Mouse (Mus musculus) midbrain, embryonic 13.5 days (tissue): ENCODE results near the gene Slc4a5. TPM values are rescaled to one million over a fixed set of nuclear protein-coding genes. Genes with fewer than 3 reads are reported as not detected.
A peak's percentile ranks its signal among the peaks of the same experiment; 100 is the strongest.

ENCODE experiments used
- ATAC-seq: fragments of 200-750 bp; cut with Nextera tagmentation; 2 replicates; pipeline ENCODE4 v1.8.0; 2017; ENCODE audit warnings: mild to moderate bottlenecking, moderate TSS enrichment, moderate library complexity
- H3K27ac ChIP-seq: fragments of 300-500 bp; sonication (generic); 2 replicates; pipeline ENCODE4 v1.5.1; 2015; ENCODE audit warnings: inconsistent platforms, mild to moderate bottlenecking, moderate library complexity
- H3K27me3 ChIP-seq: fragments of 300-500 bp; sonication (generic); 2 replicates; pipeline ENCODE4 v1.6.1; 2015; ENCODE audit warnings: mild to moderate bottlenecking, inconsistent platforms
- H3K36me3 ChIP-seq: fragments of 300-500 bp; sonication (generic); 2 replicates; pipeline ENCODE4 v1.6.1; 2015; ENCODE audit warnings: mild to moderate bottlenecking, inconsistent platforms
- H3K4me1 ChIP-seq: fragments of 300-500 bp; sonication (generic); replicated peaks from 2 replicates; pipeline ENCODE4 v1.6.1; 2015; ENCODE audit warnings: inconsistent platforms
- H3K4me2 ChIP-seq: fragments of 300-500 bp; sonication (generic); replicated peaks from 2 replicates; pipeline ENCODE4 v1.6.1; 2015; ENCODE audit warnings: moderate library complexity, mild to moderate bottlenecking, inconsistent platforms
- H3K4me3 ChIP-seq: fragments of 300-500 bp; sonication (generic); replicated peaks from 2 replicates; pipeline ENCODE4 v1.5.1; 2015; ENCODE audit warnings: mild to moderate bottlenecking, inconsistent platforms
- H3K9ac ChIP-seq: fragments of 300-500 bp; sonication (generic); replicated peaks from 2 replicates; pipeline ENCODE4 v1.6.1; 2015; ENCODE audit warnings: mild to moderate bottlenecking, inconsistent platforms
- H3K9me3 ChIP-seq: fragments of 300-500 bp; sonication (generic); 2 replicates; pipeline ENCODE4 v1.6.1; 2016; ENCODE audit warnings: mild to moderate bottlenecking, inconsistent platforms
- WGBS: fragments of 180-500 bp; shearing (Covaris S2); methylation state at CpG from one replicate; pipeline ENCODE4 v1.1.7; 2015; 5-methylcytosine and 5-hydroxymethylcytosine counted together
- polyA plus RNA-seq: library from polyadenylated mRNA; unstranded; fragments of >200 nt; fragmentation: Nextera tagmentation; extraction: Ambion mirVana; gene quantifications from 2 replicates; pipeline ENCODE4 v1.2.1, GENCODE M21; 2015

The Slc4a5 gene
- polyA plus RNA-seq, 1 experiment from 2014 or later: 0.48 TPM

DNA sequence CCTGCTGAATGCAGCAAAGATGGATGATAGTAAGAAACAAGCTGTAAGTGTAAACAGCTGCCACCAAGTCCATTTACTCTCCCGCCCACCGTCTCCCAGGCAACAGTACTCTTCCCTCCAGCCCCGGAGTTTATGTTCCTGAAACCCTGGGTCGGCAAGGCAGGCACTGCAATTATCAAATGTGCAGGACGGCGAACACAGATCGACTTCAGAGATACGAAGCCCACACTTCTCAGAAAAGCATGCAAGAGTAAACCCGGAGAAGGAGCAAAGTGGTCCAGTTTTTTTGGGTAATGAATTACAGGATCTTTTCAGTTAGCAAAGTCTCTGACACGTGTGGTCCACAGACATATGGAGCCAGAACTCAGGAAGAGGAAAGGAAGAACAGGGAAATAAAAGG lies 96.4 kb downstream of the Slc4a5 start:
- peak overlapping the region; percentile 40 for H3K9ac ChIP-seq
- 9% methylated on average over 10 of the region's 10 CpGs for WGBS
- no peak overlapping the region for H3K27ac ChIP-seq
- peaks cover 20% of the 10 kb centered on the region for H3K4me1 ChIP-seq
- H3K9me3 ChIP-seq: no peaks in the 10 kb centered on the region
- peaks cover 19% of the 10 kb centered on the region for H3K36me3 ChIP-seq
- no peak for ATAC-seq
- peak overlapping the region; percentile 71 for H3K4me2 ChIP-seq
- peak overlapping the region; percentile 92 for H3K4me3 ChIP-seq
- H3K27me3 ChIP-seq: no peaks in the 10 kb centered on the region

DNA sequence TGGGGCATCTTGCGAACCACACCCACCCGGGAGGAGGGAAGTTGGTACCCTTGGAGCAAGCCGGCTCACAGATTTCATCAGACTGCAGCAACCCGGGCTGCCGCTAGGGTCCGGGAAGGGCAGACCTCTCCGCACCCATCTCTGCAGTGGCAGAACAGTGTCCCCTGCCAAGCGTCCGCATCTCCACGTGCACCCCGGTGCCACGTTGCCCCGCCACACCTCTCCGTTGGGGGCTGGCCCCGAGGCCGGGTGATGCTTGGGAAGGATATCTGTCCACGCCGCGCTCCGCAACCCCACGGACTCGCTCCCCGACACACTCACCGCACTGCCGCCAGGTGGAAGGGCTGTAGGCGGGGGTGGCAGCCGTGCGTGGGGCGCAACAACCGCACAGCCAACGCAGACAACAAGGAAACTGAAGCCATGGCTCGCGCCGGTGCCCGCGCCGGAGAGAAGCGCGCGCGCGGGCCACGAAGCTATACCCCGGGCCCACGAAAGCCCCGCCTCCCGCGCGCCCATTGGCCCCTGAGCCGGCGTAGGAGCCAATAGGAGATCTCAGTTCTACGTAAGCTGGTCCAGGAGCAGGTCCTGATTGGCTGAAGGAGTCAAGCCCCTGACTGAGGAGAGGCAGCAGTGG lies 97.6 kb downstream of the Slc4a5 start:
- Histone ChIP-seq H3K36me3 (peaks cover 8% of the 10 kb centered on the region), H3K4me1 (peaks cover 20% of the 10 kb centered on the region), H3K4me3 (peak overlapping the region; percentile 92), H3K9ac (peak overlapping the region; percentile 92), H3K27ac (peak overlapping the region; percentile 78), H3K27me3 (no peaks in the 10 kb centered on the region), H3K4me2 (peak overlapping the region; percentile 71), H3K9me3 (no peaks in the 10 kb centered on the region)
- peak; percentile 99 for ATAC-seq
- under 1% methylated on average over 52 of the region's 52 CpGs for WGBS

DNA sequence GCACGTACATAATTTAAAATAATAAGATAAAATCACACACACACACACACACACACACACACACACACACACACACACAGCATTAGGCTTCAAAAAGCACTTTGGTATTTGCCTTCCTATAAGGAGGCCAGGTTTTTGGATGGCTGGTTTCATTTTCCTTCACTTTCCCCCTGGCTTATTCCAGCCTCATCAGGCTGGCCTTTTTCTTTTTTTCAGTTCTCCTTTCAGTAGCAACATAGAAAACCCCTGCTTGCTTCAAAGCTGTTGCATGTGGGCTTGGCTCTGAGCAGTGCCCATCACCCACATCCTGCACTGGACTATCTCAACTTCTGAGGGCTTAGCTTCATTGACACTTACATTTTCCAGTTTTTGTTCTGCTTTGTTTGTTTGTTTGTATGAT lies 102.3 kb downstream of the Slc4a5 start:
- Histone ChIP-seq H3K27me3 (no peaks in the 10 kb centered on the region), H3K9me3 (no peaks in the 10 kb centered on the region), H3K4me2 (no peak overlapping the region), H3K9ac (no peak overlapping the region), H3K4me1 (peaks cover 15% of the 10 kb centered on the region), H3K36me3 (no peaks in the 10 kb centered on the region), H3K4me3 (no peak overlapping the region), H3K27ac (no peak overlapping the region)
- 85% methylated on average over 1 of the region's 1 CpGs for WGBS
- ATAC-seq: no peak

DNA sequence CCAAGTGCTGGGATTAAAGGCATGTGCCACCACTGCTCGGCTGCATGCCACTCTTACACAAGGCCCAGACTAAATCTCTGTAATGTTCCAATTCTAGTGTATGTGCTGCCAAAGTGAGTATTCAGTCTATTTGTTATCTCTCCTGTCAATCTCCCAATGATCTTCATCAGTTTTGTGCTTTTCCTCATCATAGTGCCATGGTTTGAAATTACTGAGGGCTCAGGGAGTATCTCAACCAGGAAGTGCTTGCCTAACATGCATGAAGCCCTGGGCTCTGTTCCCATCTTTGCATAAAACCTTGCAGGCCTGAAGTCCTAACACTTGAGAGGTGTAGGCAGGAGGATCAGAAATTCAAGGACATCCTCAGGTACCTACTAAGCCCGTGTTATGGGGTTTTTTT lies 103.2 kb downstream of the Slc4a5 start:
- no peaks in the 10 kb centered on the region for H3K9me3 ChIP-seq
- H3K27ac ChIP-seq: no peak overlapping the region
- peaks cover 21% of the 10 kb centered on the region for H3K4me1 ChIP-seq
- H3K4me3 ChIP-seq: no peak overlapping the region
- no peaks in the 10 kb centered on the region for H3K36me3 ChIP-seq
- H3K9ac ChIP-seq: no peak overlapping the region
- H3K4me2 ChIP-seq: no peak overlapping the region
- 66% methylated on average over 2 of the region's 2 CpGs for WGBS
- H3K27me3 ChIP-seq: no peaks in the 10 kb centered on the region
- no peak for ATAC-seq

DNA sequence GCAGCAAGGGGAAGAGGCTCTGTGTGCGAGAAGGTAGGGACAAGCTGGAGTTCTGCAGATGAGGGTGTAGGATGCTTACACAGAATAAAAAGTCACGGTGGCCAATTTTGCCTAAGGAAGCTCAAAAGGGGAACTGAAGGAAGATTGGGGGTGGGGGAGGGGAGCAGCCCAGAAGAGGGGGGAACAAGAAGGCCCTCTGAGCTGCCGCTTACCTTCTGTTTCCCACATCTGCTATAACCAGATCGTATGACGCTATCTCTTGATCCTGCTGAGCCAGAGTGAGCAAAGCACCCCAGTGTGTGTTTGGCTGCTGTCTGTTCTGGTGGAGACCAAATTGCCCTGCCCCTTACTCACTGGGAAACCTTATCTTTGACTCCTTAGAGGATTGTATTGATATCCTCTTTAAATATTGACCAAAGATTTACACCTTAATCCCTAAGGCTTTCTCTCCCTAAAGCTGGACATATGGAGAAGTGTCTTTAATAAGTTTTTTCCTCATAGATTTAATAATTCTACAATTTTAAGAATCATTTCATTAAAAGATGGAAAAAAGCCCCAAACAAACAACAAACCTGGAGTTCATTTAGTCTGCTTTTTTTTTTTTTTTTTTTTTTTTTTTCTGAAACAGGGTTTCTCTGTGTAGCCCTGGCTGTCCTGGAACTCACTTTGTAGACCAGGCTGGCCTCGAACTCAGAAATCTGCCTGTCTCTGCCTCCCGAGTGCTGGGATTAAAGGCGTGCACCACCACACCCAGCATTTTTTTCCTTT lies 104.2 kb downstream of the Slc4a5 start:
- Histone ChIP-seq H3K4me3 (no peak overlapping the region), H3K27ac (no peak overlapping the region), H3K4me1 (peaks cover 22% of the 10 kb centered on the region), H3K9me3 (no peaks in the 10 kb centered on the region), H3K9ac (no peak overlapping the region), H3K4me2 (no peak overlapping the region), H3K36me3 (no peaks in the 10 kb centered on the region), H3K27me3 (no peaks in the 10 kb centered on the region)
- ATAC-seq: no peak
- 79% methylated on average over 8 of the region's 8 CpGs for WGBS

DNA sequence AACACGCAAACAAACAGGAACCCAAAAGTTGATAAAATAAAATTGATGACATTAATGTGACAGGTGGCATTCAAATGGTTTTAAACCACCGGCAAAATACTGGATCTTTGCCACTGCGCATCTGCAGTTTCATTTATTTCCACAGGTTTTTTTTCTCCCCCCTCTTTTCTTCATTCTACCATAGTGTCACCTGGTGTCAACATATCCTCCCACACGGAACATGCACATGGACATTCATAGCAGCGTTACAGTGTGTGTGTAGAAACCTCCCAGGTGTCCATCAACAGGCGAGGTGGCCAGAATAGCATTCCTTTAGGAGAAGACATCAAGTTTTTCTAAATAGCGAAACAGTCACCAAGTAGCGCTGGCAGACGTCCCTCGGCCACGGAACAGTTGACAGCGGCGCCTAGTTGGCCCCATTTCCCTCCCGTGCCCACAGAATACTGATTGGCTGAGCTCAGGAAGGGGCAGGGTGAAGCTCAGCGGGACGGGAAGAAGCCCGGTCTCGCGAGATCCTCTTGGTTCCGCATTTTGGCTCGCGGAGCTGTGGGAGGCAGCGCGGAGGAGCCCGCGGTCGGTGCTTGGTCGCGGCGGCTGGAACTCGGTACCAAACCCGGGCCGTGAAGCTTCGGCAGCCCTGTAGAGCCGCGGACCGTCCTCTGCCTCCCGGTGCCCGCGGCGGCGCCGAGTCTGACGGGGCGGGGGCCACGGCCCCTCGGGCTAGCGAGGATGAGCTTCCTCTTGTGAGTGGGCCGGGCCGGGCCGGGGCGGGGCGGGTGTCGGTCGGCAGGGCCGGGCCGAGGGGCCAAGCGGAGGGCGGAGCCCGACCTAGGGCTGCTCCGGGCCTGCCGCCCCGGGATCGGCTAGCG lies 106.1 kb downstream of the Slc4a5 start, which contains the start of the genes Mthfd2 and Mob1a:
Gene Mthfd2, minus strand, starts transcription at position 384 of the 869 bp plus-strand sequence.
Gene Mob1a, plus strand, starts transcription at position 492 of the 869 bp plus-strand sequence.
- Histone ChIP-seq H3K36me3 (peaks cover 10% of the 10 kb centered on the region), H3K9me3 (no peaks in the 10 kb centered on the region), H3K9ac (peak within 1 kb of the TSS; percentile 90), H3K4me2 (peak within 1 kb of the TSS; percentile 83), H3K27me3 (no peaks in the 10 kb centered on the region), H3K4me3 (peak within 1 kb of the TSS; percentile 76), H3K27ac (peak within 1 kb of the TSS; percentile 88), H3K4me1 (peaks cover 22% of the 10 kb centered on the region)
- ATAC-seq: peak; percentile 99
- WGBS: 2% methylated on average over 59 of the region's 65 CpGs

- peak overlapping the region; percentile 88 for H3K27ac ChIP-seq
- no peaks in the 10 kb centered on the region for H3K27me3 ChIP-seq
- peak overlapping the region; percentile 76 for H3K4me3 ChIP-seq
- WGBS: 9% methylated on average over 6 of the region's 6 CpGs
- peak overlapping the region; percentile 90 for H3K9ac ChIP-seq
- peak overlapping the region; percentile 83 for H3K4me2 ChIP-seq
- no peak for ATAC-seq
- no peaks in the 10 kb centered on the region for H3K9me3 ChIP-seq
- peaks cover 22% of the 10 kb centered on the region for H3K4me1 ChIP-seq
- peaks cover 16% of the 10 kb centered on the region for H3K36me3 ChIP-seq
Measured at GRCm38 (mm10) chr6:83326394-83326736, 106.7 kb downstream of the Slc4a5 start.

- Histone ChIP-seq H3K27me3 (no peaks in the 10 kb centered on the region), H3K4me3 (peak overlapping the region; percentile 76), H3K4me2 (peak overlapping the region; percentile 83), H3K9ac (peak overlapping the region; percentile 90), H3K27ac (no peak overlapping the region), H3K36me3 (peaks cover 19% of the 10 kb centered on the region), H3K9me3 (no peaks in the 10 kb centered on the region), H3K4me1 (peaks cover 22% of the 10 kb centered on the region)
- no peak for ATAC-seq
- 75% methylated on average over 6 of the region's 6 CpGs for WGBS
Measured at GRCm38 (mm10) chr6:83326761-83327160, 107.1 kb downstream of the Slc4a5 start.

DNA sequence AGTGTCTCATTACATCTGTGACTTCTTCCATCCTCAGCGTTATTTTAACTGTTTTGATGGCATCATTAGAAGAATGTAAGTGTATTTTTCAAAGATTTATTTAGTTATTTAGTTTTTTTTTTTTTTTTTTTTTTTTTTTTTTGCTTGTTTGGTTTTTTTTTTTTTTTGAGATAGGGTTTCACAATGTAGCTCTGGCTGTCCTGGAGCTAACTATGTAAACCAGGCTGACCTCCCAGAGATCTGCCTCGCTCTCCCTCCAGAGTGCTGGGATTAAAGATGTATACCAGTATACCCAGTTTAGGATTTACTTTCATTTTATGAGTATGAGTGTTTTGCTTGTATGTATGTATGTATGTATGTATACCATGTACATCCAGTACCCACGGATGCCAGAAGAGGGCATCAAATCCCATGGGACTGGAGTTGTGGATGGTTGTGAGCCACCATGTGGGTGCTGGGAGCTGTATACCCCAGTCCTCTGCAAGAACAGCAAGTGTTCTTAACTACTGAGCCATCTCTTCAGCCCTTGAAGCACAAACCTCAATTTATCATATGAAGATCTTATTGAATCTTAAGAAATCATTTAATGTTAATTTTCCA lies 108.1 kb downstream of the Slc4a5 start:
- peaks cover 28% of the 10 kb centered on the region for H3K36me3 ChIP-seq
- no peak overlapping the region for H3K9ac ChIP-seq
- H3K27me3 ChIP-seq: no peaks in the 10 kb centered on the region
- H3K4me2 ChIP-seq: peak overlapping the region; percentile 83
- peaks cover 22% of the 10 kb centered on the region for H3K4me1 ChIP-seq
- no peak overlapping the region for H3K27ac ChIP-seq
- no peak for ATAC-seq
- no peaks in the 10 kb centered on the region for H3K9me3 ChIP-seq
- no peak overlapping the region for H3K4me3 ChIP-seq
- WGBS: 90% methylated on average over 3 of the region's 3 CpGs

DNA sequence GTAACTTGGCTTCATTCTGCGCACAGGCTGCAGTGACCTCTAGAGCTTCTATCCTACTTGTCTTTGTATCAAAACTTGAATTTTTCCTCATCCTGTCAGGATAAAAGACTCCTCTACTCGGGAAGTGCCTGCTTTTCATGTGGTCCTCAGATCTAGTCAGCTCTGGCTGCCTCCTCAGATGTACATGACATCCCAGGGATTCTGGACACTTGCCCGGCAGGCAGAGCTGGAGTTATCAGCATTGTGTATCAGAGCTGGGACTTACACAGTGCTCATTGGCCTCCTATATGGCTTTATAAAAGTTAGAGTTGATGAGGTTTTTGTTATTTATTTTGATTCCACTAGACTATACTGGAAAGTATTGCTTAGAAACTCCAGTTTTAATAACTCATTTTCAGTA lies 121.8 kb downstream of the Slc4a5 start:
- ATAC-seq: no peak
- Histone ChIP-seq H3K4me1 (no peaks in the 10 kb centered on the region), H3K9ac (no peak overlapping the region), H3K4me2 (no peak overlapping the region), H3K27ac (no peak overlapping the region), H3K36me3 (peaks cover 57% of the 10 kb centered on the region), H3K9me3 (no peaks in the 10 kb centered on the region), H3K4me3 (no peak overlapping the region), H3K27me3 (no peaks in the 10 kb centered on the region)
- 80% methylated on average over 3 of the region's 3 CpGs for WGBS

GRCm38 (mm10) chr6:83342957-83343356 lies 123.3 kb downstream of the Slc4a5 start:
- 95% methylated on average over 2 of the region's 2 CpGs for WGBS
- no peak overlapping the region for H3K4me3 ChIP-seq
- no peak overlapping the region for H3K4me2 ChIP-seq
- H3K27me3 ChIP-seq: no peaks in the 10 kb centered on the region
- H3K9ac ChIP-seq: no peak overlapping the region
- no peak for ATAC-seq
- peaks cover 48% of the 10 kb centered on the region for H3K36me3 ChIP-seq
- no peak overlapping the region for H3K27ac ChIP-seq
- no peaks in the 10 kb centered on the region for H3K9me3 ChIP-seq
- H3K4me1 ChIP-seq: no peaks in the 10 kb centered on the region
